Mouse (Mus musculus) monocyte, adult 2 months (primary cell): Measurements from ENCODE around the gene Arap1.

Experiments
- DNase-seq, 2 experiments: peaks; one replicate each; pipeline ENCODE4 v3.0.0; 2022; ENCODE audit warnings: low spot score in 2 of 2, low read depth in 1 of 2

Arap1 gene

DNA sequence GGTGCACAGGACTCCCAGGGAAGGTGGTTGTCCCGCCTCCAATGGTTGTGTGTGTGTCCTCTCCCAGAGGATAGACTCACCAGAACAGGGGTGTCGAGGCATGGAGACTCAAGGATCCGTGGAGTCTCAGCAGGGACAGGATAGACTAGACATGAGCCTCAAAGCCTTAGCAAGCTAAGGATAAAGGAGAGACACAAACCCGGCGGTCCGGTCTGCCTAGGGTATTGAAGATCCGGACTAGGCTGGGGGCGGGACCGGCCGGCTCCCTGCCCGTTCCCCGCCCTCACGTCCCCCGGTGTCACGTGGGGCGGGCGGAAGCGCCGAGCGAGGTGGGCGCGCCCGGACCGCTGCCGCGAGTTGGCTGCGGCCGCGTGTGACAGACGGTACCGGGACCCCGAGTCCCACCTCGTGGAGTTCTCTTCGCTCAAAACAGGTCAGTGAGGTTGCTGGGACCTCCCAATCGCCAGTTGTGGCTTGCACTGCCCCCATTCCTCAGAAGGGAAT lies at the start of gene Arap1:
TSS of gene Arap1 (plus strand) at position 301 of the 504 bp plus-strand sequence.
- peak in 1 of 2 experiments; percentile 38 for DNase-seq

GRCm38 (mm10) chr7:101298375-101298774 lies 49.5 kb upstream of the Arap1 start:
- no peak for DNase-seq

- DNase-seq, result peak in 1 of 2 experiments; percentile 15
These were observed 46.4 kb upstream of the Arap1 start for GRCm38 (mm10) chr7:101301361-101301880.

GRCm38 (mm10) chr7:101301881-101302456 lies 45.9 kb upstream of the Arap1 start, which contains the start of gene Atg16l2:
TSS of gene Atg16l2 (minus strand) at chr7:101302251.
- peak; percentile 81 to 93 for DNase-seq

DNA sequence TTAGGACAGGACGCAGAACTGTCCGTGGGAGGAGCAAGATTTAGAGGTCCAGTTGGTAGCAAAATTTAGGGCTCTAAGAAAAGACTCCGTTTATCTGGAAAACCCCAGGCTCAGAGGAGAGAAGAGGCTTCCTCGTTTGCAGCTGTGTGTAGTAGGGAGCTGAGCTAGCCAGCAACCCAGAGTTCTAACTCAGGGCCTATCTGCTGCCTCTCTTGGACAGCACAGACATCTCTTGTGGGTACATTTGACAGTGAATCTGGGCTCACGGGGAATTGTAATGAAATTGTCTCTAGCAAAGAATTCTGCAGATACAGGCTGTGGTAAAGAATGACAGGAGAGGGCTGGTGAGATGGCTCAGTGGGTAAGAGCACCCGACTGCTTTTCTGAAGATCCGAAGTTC lies 45.2 kb upstream of the Arap1 start:
- DNase-seq, result no peak

DNA sequence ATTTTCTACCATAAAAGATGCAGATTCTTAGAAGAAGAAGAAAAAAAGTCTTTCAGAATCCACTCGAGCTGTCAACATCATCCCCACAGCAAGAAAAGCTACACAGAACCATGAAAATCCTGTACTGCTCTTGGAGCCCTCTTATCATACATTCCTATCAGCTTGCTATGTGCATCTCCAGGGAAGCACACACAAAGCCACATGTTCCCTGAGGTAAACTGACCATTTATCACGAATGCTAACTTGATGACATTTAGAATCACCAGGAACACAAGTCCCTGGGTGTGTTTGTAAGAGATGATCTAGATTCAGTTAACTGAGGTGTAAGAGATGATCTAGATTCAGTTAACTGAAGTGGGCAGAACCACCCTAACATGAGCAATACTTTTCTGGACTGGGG lies 41.0 kb upstream of the Arap1 start:
- DNase-seq, result no peak

DNA sequence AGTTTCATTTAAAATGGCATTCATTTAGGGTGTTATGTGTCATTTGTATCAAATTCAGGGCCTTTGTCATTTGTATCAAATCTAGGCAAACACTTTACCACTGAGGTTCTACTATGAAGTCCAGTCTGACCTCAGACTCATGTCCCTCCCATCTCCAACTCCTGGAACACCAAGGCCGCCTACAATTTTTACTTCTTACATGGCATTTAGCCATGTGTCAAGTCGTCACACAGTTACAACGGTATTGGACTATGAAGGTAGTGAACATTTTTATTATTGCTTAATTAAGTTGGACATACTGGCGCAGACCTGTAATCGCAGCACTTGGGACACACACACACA lies 37.9 kb upstream of the Arap1 start:
- no peak for DNase-seq

GRCm38 (mm10) chr7:101310327-101311028 lies 37.4 kb upstream of the Arap1 start:
- peak; percentile 92 to 93 for DNase-seq

DNA sequence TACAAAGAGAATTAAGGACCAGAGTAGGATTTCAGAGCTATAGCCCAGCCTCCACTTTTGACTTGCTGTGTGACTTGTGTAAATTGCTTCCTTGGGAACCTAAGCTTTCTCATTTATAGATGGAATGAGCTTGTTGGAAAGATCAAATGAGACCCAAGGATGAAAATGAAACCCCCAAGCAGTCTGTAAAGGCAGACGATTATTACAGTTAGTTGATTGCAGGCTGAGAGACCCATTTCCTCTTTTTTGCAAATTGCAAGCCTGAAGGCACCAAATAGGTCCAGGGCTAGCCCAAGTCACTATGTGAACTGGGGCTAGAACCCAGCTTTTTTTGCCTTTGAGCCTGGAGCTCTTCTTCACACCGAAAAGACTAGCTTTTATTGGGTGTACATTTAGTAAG lies 36.8 kb upstream of the Arap1 start:
- no peak for DNase-seq

GRCm38 (mm10) chr7:101313033-101313432 lies 34.8 kb upstream of the Arap1 start:
- DNase-seq, result no peak

GRCm38 (mm10) chr7:101314396-101314795 lies 33.5 kb upstream of the Arap1 start:
- DNase-seq, result no peak

DNA sequence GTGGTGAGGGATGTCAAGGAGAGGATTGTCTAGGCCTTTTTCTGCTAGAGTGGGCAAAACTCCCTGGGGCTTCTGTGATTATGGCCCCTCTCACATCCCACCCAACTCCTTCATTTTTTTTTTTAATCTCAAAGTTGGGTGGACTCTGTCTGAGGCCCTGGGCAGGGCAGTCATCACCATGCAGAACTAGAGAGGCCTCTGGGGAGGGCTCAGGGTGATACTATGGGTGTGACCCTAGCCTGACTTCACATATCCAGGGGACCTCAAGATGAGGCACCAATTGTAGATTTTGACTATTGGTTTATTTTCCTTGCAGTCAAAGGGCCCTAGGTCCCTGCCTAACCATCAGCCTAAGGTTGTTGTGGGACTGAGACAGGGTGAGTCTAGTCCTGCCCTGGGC lies 32.2 kb upstream of the Arap1 start:
- DNase-seq, result no peak

GRCm38 (mm10) chr7:101316591-101317001 lies 31.3 kb upstream of the Arap1 start:
- no peak for DNase-seq

DNA sequence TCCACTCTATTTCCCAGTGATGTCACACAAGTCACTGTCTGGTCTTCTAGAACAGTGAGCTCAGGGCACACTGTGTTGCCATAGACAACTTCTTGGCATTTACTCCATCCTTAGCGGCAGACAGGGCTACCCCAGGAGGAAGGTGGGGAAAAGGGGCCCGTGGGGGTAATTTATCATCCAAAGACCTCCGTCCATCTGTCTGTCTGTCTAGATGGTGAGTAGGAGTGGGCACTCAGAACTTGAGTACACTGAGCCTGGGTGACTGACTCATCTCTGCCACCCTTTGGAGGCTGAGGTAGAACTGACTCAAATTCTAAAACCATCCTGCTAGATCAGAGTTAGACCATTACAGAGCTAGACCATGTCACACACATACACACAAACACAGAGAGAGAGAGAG lies 30.9 kb upstream of the Arap1 start, which contains the start of gene Stard10:
TSS of gene Stard10 (plus strand) at position 73 of the 400 bp plus-strand sequence.
- no peak for DNase-seq

- no peak for DNase-seq
These were observed 29.0 kb upstream of the Arap1 start for GRCm38 (mm10) chr7:101318848-101319247.

DNA sequence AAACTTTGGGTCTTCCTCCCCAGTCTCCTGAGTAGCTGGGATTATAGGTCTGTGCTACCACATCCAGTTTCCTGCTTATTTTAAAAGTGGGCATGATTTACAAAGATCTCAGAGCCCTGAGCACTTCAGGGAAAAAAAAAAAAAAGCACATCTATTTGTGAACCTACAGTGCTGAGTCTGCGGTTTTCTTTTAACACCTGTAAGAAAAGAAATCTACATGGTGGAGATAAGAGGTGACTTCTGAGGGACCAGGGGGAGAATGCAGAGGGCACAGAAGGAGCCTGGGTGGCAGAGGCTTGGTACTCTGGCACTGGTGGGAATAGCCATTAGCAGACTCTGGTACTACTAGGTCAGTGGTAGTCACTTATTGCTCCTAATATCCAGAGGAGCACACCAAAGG lies 28.1 kb upstream of the Arap1 start:
- no peak for DNase-seq

GRCm38 (mm10) chr7:101320399-101321217 lies 27.3 kb upstream of the Arap1 start:
- no peak for DNase-seq

DNA sequence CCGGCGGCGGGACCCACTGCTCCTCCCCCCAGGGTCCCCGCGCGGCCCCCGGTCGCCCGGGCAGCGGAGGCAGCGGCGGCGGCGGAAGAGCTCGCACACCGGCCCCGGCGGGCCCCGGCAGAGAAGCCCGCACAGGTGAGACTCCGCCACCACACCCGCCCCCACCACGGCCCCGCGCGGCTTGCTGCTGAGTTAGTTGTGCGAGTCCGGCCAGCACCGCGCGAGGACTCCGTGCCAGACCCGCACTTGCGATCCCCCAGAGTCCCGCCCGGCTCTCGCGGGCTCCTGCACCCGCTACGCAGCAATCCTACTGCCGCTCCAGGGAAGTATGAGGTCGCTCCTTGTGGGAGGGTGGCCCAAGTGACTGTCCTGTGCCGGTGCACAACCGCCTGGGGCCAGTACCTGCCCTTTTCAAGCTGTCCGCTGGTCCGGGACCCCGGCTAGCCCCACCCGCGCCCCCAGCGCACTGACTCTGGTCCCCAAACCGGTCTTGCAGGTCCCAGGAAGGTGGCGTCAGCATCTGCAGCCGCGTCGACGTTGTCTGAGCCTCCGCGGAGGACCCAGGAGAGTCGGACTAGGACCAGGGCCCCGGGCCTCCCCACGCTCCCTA lies 26.5 kb upstream of the Arap1 start:
- no peak for DNase-seq

GRCm38 (mm10) chr7:101323141-101323594 lies 24.7 kb upstream of the Arap1 start:
- DNase-seq, result no peak

GRCm38 (mm10) chr7:101324142-101324962 lies 23.5 kb upstream of the Arap1 start:
- DNase-seq, result no peak
